Mouse (Mus musculus) left cerebral cortex, adult 2 months (tissue): ENCODE results near the gene Vmn1r41. TPM values are rescaled to one million over a fixed set of nuclear protein-coding genes. Genes with fewer than 3 reads are reported as not detected.

ENCODE experiments used
- DNase-seq, 2 experiments: peaks; one replicate each; pipeline ENCODE4 v3.0.0; 2021 to 2022; ENCODE audit warnings: low spot score in 2 of 2, mixed read lengths in 1 of 2; ENCODE audit errors: extremely low spot score in 1 of 2
- H3K27ac ChIP-seq: fragments of 200-600 bp; 2 replicates; pipeline ENCODE4 v1.8.1; 2022
- H3K4me3 ChIP-seq: fragments of 200-600 bp; 2 replicates; pipeline ENCODE4 v1.8.1; 2022
- CTCF ChIP-seq: fragments of 200-600 bp; IDR thresholded peaks from 2 replicates; pipeline ENCODE4 v1.8.1; 2022; ENCODE audit warnings: antibody characterized with exemption, mild to moderate bottlenecking, moderate library complexity
- intact Hi-C: fragments of 180-260 bp; cut with DNase I; formaldehyde crosslinking; loops from one replicate; pipeline ENCODE4 v1.15.1; 2025
- long read RNA-seq, 2 experiments: library from polyadenylated mRNA; stranded (forward); transcript quantifications; one replicate each; pipeline ENCODE4 v2.0.0; 2021; ENCODE audit warnings: borderline mapping rate in 2 of 2
- total RNA-seq, 2 experiments: library from RNA; stranded (reverse); gene quantifications; 2 replicates each; pipeline ENCODE4 v1.2.3; 2021

Vmn1r41 gene
- total RNA-seq: not detected
- long read RNA-seq, experiment 1: 0 reads
- long read RNA-seq, experiment 2: 0 reads

GRCm38 (mm10) chr6:89740466-89740865 is at the start of gene Vmn1r41:
Vmn1r41 (plus strand) TSS chr6:89740766.
- no peak for DNase-seq
- H3K27ac ChIP-seq: no peak within 1 kb of the TSS
- H3K4me3 ChIP-seq: no peak within 1 kb of the TSS
- no peak for TF ChIP-seq CTCF
- intact Hi-C loops: no loop called here

- intact Hi-C loops: no loop called here
- DNase-seq: no peak
- no peak for TF ChIP-seq CTCF
- no peak overlapping the region for H3K4me3 ChIP-seq
- no peak overlapping the region for H3K27ac ChIP-seq
Measured at GRCm38 (mm10) chr6:89706624-89707023, 33.9 kb upstream of the Vmn1r41 start.

GRCm38 (mm10) chr6:89707240-89707639 is 33.3 kb upstream of the Vmn1r41 start, which contains the start of gene Vmn1r40:
Vmn1r40 (plus strand) TSS chr6:89707540.
- Histone ChIP-seq H3K27ac (no peak within 1 kb of the TSS), H3K4me3 (no peak within 1 kb of the TSS)
- intact Hi-C loops: no loop called here
- no peak for TF ChIP-seq CTCF
- no peak for DNase-seq

GRCm38 (mm10) chr6:89718051-89718450 is 22.5 kb upstream of the Vmn1r41 start:
- no peak for DNase-seq
- no peak for TF ChIP-seq CTCF
- Histone ChIP-seq H3K4me3 (no peak overlapping the region), H3K27ac (no peak overlapping the region)
- intact Hi-C loops: no loop called here

- no peak for TF ChIP-seq CTCF
- no peak for DNase-seq
- no peak overlapping the region for H3K4me3 ChIP-seq
- no peak overlapping the region for H3K27ac ChIP-seq
- intact Hi-C loops: no loop called here
Measured at GRCm38 (mm10) chr6:89742811-89743210, 2.2 kb downstream of the Vmn1r41 start.

- no peak for TF ChIP-seq CTCF
- intact Hi-C loops: no loop called here
Measured at GRCm38 (mm10) chr6:89790231-89790630, 49.7 kb downstream of the Vmn1r41 start.

More at GRCm38 (mm10) chr6:89790231-89790630, 49.7 kb downstream of the Vmn1r41 start:
- no peak overlapping the region for H3K27ac ChIP-seq
- no peak overlapping the region for H3K4me3 ChIP-seq
- DNase-seq: no peak

Other genes with a start within 250 kb of the Vmn1r41 start
- 10 to 100 TPM; 75.9 to 79.0 TPM for gene Chchd6, start 145.1 kb upstream of the Vmn1r41 start, total RNA-seq
- 1 to 10 TPM; 3.6 to 4.4 TPM for gene Txnrd3, start 96.8 kb upstream of the Vmn1r41 start, total RNA-seq
- gene Vmn1r40, start 33.2 kb upstream of the Vmn1r41 start, total RNA-seq: not detected
- gene Vmn1r42, start 135.6 kb downstream of the Vmn1r41 start, total RNA-seq: not detected
- not detected for gene Vmn1r43, start 135.6 kb downstream of the Vmn1r41 start, total RNA-seq
- not detected for gene Vmn1r44, start 142.9 kb downstream of the Vmn1r41 start, total RNA-seq
- gene Vmn1r45, start 199.8 kb downstream of the Vmn1r41 start, total RNA-seq: not detected
- not detected for gene Vmn1r46, start 228.5 kb downstream of the Vmn1r41 start, total RNA-seq